Mouse (Mus musculus) MN1 (cell line): ENCODE data around the gene Cit.
A peak's percentile ranks its signal among the peaks of the same experiment; 100 is the strongest.
"Not testable (repeated sequence)": the region's sequence is repeated elsewhere in the genome, so short reads cannot be mapped to it uniquely, and the experiment has no call there.

ENCODE experiments used
- DNase-seq: peaks from one replicate; pipeline ENCODE4 v3.0.0-alpha.2; 2016; ENCODE audit warnings: low spot score

The Cit gene

DNA sequence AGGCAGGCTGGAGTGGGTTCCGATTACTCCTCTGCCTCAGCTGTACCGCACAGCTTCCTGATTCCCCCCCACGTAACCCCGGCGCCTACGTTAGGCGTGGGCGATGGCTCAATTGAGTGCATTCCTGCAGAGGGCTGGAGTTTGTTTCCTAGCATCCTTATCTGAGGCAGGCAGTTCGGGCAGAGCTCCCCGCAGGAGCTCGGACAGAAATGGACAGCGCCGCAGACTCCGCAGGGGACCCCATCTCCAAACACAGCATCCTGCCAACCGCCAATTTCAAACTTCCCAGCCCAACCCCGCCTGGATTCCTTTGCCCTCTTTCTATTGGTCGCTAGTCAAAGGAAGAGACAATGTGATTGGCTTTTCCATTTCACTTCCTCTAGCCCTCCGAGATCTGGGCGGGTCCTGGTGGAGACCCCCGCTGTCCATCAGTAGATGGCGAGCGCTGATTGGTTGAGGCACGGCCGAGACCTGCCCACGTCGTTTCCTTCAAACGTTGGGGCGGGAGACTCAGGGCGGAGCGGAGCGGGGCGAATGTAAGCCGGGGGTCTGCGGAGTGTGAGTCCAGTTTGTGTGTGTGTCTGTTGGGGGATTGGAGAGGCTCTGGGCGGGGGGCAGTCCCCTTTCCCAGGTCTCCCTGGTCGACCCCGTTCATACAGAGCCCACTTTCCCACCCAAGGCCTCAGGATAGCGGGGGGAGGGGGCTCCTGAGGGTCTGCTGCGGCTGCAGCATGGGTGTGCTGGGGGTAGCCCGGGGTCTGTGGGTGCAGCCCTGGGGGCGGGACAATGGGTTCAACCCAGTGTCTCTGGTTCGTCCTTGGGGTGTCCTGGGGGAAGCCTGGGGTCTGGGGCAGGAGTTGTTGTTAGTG, at the start of gene Cit:
Gene Cit (plus strand): TSS at position 513 of the 869 bp plus-strand sequence.
- DNase-seq = peak; percentile 93

DNA sequence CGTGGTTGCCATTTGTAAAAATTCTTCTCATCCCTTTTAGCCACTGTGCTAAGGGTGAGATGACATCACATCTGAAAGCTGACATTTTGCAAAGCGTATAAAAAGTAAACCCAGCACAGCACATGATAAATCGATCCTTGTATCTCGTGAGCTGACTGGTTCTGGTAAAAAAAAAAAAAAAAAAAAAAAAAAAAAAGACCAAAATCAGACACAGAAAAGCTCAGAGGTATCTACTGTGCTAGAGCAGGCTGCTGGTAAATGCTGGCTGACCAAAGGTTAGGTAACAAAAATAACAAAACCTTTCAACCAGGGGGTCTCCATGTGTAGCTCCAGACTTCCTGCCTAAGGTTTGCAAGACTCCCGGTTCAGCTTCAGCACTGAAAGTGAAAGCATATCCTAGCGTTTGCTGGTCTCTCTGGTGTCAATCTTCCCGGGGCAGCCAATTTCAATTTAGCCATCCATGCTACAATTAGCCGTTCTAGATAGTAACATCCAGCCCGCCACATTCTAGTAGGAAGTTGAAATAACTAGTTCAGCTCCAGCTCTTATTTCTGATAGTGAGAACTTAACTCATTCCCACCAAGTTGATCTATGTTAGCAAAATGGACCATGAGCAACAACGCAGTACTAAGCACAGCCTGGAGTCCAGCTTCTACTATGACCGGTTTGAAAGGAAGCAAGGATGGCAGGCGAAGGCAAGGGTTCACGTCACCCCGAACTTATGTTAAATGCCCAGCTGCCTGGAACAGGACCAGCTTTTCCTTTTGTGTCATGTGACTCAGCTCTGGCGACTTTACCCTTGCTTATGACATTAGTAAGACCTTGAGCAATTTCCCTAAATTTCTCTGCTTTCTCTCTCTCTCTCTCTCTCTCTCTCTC, 45.8 kb upstream of the Cit start:
- peak; percentile 82 for DNase-seq

DNA sequence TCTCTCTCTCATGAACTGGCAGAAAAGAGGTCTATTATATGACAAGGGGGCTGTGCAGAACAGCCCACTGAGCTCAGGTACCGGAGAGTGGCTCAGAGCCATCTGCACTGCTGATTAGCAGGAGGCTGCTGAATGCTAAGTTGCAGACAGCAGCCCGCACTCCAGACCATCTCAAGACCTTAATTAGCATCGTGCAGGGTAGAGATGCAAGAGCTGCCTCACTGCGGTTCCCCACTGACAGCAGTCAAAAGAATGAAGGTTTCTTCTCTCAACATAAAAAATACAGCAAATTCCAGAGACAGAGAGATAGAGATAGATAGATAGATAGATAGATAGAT, 45.2 kb upstream of the Cit start:
- DNase-seq = peak; percentile 58

DNA sequence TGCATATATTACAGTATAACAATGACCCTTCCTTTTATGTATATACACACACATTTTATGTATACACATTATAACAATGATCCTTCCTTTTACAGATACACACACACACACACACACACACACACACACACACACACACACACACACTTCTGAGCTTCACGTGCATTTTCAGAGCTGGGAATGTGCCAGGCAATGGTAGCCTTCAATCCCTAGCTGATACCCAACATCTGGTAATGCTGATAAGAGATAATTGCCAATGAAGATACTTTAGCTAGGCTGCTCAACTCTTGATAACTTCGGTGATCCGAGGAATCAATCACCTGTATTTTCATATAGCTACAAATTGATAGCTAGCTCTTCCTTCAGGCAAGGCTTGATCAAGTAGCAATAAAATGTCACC, 32.8 kb upstream of the Cit start:
- DNase-seq = no peak

DNA sequence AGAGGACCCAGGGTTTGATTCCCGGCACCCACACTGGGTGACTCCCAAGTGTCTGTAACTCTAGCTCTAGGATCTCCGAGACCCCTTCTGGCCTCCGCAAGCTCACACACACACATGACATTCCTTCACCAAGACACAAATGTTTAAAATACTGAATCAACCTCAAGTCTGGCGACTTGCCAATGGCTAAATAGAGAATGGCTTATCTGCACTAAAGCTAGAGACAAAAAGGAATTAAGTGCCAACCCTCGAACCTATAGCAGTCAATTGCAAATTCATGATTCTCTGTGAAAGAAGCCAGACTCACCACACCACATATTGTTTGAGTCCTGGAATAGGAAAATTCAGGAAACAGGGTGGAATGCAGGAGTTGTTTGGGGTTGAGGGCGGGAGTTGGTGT, 28.1 kb upstream of the Cit start:
- peak; percentile 25 for DNase-seq

DNA sequence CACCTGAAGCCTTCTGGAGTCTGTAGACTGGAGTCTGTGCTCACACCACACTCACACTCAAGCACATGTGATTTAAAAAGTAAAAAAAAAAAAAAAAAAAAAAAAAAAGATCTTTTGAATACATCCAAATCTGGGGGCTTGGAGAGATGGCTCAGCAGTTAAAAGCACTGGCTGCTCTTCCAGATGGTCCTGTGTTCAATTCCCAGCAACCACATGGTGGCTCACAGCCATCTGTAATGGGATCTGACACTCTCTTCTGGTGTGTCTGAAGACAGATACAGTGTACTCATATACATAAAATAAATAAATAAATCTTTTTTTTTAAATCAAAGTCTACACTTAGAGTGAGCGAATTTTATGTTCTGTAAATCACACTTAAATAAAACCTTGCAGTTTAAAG, 27.4 kb upstream of the Cit start:
- not testable (repeated sequence) for DNase-seq

GRCm38 (mm10) chr5:115819966-115820365, 25.1 kb upstream of the Cit start:
- no peak for DNase-seq

- DNase-seq = no peak
Measured at GRCm38 (mm10) chr5:115821200-115821599, 23.9 kb upstream of the Cit start.

DNA sequence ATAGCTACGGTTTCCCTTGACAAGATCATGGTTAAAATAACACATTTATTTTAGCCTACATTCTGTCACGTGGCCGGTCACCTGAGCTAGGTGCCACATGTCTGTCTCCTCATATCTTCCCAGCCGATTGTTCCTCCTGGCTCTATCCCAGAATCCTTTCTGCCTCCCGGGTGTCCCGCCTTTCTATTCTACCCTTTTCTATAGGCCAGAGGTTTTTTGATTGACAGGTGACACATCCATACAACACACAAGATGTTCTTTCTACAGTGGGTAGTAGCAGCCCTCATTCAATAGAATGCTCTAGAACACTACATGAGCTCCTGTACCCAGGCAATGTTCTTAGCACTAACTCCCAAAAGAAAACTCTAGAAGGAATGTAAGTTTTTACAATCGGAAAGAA, 23.2 kb upstream of the Cit start:
- DNase-seq = no peak

- no peak for DNase-seq
Measured at GRCm38 (mm10) chr5:115832754-115833153, 12.3 kb upstream of the Cit start.

GRCm38 (mm10) chr5:115833806-115834205, 11.3 kb upstream of the Cit start:
- not testable (repeated sequence) for DNase-seq

DNA sequence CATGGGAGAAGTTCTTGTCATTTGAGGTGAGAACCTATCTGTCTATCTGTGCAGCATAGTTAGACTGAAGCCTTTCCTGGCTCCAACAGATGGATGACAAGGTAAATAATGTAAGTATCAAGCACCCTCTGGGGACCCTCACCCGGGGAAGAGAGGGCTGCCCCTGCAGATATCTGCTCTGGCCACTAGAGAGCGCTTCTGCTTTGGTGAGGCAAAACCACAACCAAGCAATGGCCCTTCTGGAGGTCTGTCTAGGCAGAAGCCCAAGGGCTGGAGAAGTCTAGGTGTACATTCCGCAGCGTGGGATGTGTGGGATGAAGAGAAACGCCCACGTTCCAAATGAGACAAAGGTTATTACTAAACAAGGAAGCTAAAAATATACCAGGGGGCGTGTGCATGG, 9.8 kb upstream of the Cit start:
- no peak for DNase-seq

- DNase-seq = peak; percentile 16
Measured at GRCm38 (mm10) chr5:115838059-115838458, 7.0 kb upstream of the Cit start.

DNA sequence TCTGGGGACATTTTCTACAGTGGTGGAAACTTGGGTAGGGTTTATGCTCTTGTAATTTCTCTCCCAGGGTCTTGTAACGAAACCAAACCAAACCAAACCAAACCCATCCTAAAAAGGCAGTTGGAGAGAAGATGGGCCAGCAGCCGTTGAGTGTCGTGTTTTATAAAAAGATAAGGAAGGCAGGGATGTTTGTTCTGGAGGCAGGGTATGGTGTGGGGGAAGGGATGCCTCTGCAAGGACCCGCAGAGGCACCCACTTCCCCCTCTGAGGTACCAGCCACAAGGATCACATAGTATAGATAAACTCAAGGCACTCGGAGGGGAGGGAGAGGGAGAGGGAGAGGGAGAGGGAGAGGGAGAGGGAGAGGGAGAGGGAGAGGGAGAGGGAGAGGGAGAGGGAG, 4.6 kb upstream of the Cit start:
- DNase-seq = no peak

- DNase-seq = no peak
Measured at GRCm38 (mm10) chr5:115840946-115841775, 3.9 kb upstream of the Cit start.

DNA sequence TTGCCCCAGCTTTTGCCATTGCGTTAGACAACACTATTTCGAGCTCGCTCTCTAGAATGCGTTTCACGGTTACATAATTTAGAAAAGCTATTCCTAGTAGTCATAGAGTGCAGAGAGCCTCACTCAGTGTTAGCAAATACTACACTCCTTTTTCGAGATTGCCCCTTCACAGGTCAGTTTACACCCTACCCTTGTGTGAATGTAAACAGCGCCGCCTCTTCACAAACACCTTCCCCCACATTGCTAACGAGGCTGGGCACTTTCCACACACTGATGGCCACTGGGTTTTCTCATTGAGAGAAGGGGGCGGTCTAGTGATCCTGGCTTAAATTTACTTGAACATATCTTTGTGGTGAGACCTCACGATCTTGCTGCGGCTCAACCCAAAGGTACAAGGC, 711 bp upstream of the Cit start:
- DNase-seq = no peak

DNA sequence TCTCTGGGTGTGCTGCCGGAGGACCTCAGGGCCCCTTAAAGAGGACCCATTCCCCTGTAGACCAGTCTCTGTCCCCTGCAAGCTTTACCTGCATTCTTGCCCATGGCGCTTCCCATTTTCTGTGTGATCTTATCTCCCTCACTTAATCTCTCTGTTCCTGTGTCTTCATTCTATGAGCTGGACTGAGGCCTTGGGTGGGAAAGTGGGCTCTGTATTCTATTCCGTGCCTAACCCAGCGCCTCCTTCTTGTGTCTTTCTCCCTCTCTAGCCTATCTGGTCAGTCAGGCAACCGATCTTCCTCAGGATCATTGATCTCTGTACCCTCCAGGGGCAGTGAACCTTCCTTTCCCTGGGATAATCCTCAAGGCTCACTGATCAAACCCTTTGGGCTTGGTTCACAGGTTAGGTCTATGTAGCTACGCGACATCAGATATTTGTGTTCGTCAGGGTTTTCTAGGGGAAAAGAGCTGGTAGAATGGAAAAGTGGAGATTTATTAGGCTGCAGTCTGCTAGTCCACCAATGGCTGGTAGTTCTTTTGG, 627 bp downstream of the Cit start:
- DNase-seq = no peak

GRCm38 (mm10) chr5:115847166-115847565, 2.1 kb downstream of the Cit start:
- no peak for DNase-seq

GRCm38 (mm10) chr5:115848463-115848862, 3.4 kb downstream of the Cit start:
- no peak for DNase-seq

GRCm38 (mm10) chr5:115849263-115849829, 4.3 kb downstream of the Cit start:
- DNase-seq = no peak

GRCm38 (mm10) chr5:115850250-115851028, 5.4 kb downstream of the Cit start:
- no peak for DNase-seq
